Mouse (Mus musculus) lung, embryonic 14.5 days (tissue): Measurements from ENCODE around the gene Cacnb2. TPM values are rescaled to one million over a fixed set of nuclear protein-coding genes. Genes with fewer than 3 reads are reported as not detected.

Experiments used
- ATAC-seq: fragments of 200-750 bp; cut with Nextera tagmentation; 2 replicates; pipeline ENCODE4 v1.8.0; 2017; ENCODE audit warnings: mild to moderate bottlenecking, moderate TSS enrichment, moderate library complexity; ENCODE audit not compliant: insufficient read depth
- DNase-seq: peaks from one replicate; pipeline ENCODE4 v3.0.0-alpha.2; 2015
- H3K27ac ChIP-seq: fragments of 300-500 bp; sonication (generic); 2 replicates; pipeline ENCODE4 v1.5.1; 2014; ENCODE audit warnings: low read depth, mild to moderate bottlenecking, moderate library complexity
- H3K27me3 ChIP-seq: fragments of 300-500 bp; sonication (generic); 2 replicates; pipeline ENCODE4 v1.6.1; 2014; ENCODE audit warnings: low read length, control low read depth; ENCODE audit not compliant: insufficient read depth
- H3K36me3 ChIP-seq: fragments of 300-500 bp; sonication (generic); 2 replicates; pipeline ENCODE4 v1.6.1; 2014; ENCODE audit warnings: control low read depth; ENCODE audit not compliant: insufficient read depth
- H3K4me1 ChIP-seq: fragments of 300-500 bp; sonication (generic); 2 replicates; pipeline ENCODE4 v1.6.1; 2014; ENCODE audit warnings: antibody characterized with exemption, control low read depth; ENCODE audit not compliant: insufficient read depth
- H3K4me2 ChIP-seq: fragments of 300-500 bp; sonication (generic); 2 replicates; pipeline ENCODE4 v1.6.1; 2014; ENCODE audit warnings: mild to moderate bottlenecking
- H3K4me3 ChIP-seq: fragments of 300-500 bp; sonication (generic); 2 replicates; pipeline ENCODE4 v1.5.1; 2014; ENCODE audit warnings: low read depth, low read length
- H3K9ac ChIP-seq: fragments of 300-500 bp; sonication (generic); 2 replicates; pipeline ENCODE4 v1.6.1; 2014
- H3K9me3 ChIP-seq: fragments of 300-500 bp; sonication (generic); 2 replicates; pipeline ENCODE4 v1.6.1; 2016; ENCODE audit warnings: low read depth, low read length, control low read depth
- CTCF ChIP-seq: IDR thresholded peaks from 2 replicates; pipeline ENCODE4 v1.5.1; 2016; ENCODE audit warnings: antibody characterized with exemption, low read depth
- WGBS: fragments of 180-500 bp; shearing (Covaris S2); extraction: QIAGEN DNeasy Blood & Tissue Kit; methylation state at CpG from one replicate; pipeline ENCODE4 v1.1.7; 2014; 5-methylcytosine and 5-hydroxymethylcytosine counted together
- polyA plus RNA-seq: library from polyadenylated mRNA; unstranded; fragments of >200 nt; fragmentation: Nextera tagmentation; extraction: Ambion mirVana; gene quantifications from 2 replicates; pipeline ENCODE4 v1.2.1, GENCODE M21; 2014

The Cacnb2 gene
- 8.8 and 9.8 TPM in 2 replicates for polyA plus RNA-seq

DNA sequence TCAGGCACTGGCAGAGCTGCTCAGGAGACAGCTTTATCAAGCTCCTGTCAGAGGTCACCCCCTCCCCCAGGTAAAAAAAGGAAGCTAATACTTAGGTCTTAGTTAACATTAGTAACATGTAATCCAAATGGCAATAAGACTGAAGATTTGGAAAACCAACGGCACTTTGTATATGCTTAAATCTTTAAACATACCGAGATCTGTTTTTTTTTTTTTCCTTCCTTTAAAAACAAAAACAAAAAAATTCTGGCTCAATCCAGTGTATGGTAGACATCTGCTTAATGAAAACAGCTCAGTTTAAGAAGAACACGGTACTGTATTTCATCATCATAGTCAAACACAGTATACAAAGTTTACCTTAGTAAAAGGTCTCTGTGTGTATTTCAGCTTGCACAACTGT, at the start of gene Cacnb2:
Gene Cacnb2 (plus strand): TSS at position 301 of the 400 bp plus-strand sequence.
- Histone ChIP-seq H3K4me1 (no peaks in the 10 kb centered on the region), H3K36me3 (no peaks in the 10 kb centered on the region), H3K4me2 (peak within 1 kb of the TSS; percentile 83), H3K27ac (peak within 1 kb of the TSS; percentile 87), H3K9ac (peak within 1 kb of the TSS; percentile 71), H3K9me3 (no peaks in the 10 kb centered on the region), H3K27me3 (no peaks in the 10 kb centered on the region), H3K4me3 (peak within 1 kb of the TSS; percentile 57)
- no peak for TF ChIP-seq CTCF
- WGBS, result 34% methylated on average over 3 of the region's 3 CpGs
- ATAC-seq (no peak), DNase-seq (no peak)

DNA sequence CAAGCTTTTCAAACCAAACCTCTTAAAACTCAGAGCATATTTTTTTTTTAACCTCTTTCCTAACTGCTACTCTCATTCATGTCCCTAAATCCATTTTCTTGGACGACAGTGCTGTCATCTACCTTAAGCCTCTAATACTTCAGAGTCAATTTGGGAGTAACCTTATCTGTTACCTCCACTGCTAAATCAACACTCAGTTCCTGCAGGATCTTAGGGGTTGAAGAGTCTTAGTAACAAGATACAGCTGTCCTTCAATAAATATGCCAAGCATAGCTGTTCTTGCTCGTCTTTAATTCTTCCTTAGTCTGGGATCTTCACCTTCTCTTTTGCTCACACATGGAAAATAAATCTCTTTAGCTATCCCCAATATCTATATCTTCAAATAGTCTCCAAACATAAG, 34.9 kb upstream of the Cacnb2 start:
- no peak overlapping the region for H3K4me3 ChIP-seq
- ATAC-seq (no peak), DNase-seq (no peak)
- no peak overlapping the region for H3K27ac ChIP-seq
- H3K4me2 ChIP-seq, result no peak overlapping the region
- 10% methylated on average over 2 of the region's 2 CpGs for WGBS
- no peaks in the 10 kb centered on the region for H3K27me3 ChIP-seq
- no peaks in the 10 kb centered on the region for H3K4me1 ChIP-seq
- no peaks in the 10 kb centered on the region for H3K36me3 ChIP-seq
- no peak overlapping the region for H3K9ac ChIP-seq
- no peak for TF ChIP-seq CTCF
- no peaks in the 10 kb centered on the region for H3K9me3 ChIP-seq

DNA sequence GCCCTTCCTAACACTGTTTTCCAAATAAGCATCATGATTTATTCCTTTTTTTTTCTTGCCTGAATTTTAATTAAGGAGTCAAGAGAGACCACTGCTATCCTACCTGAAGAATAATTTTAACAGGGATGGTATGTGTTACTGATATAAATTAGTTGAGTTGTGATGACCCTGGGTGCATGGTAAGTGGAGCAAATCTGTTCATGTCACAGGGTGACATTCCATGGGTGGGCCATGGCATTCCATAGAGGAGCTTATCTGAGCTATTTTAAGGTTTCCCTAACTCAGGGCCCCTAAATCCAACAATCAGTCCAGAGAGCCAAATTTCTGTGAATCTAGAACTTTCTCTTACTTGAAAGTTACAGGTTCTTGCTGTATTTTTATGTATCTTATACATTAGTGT, 31.6 kb upstream of the Cacnb2 start:
- TF ChIP-seq CTCF, result no peak
- no peaks in the 10 kb centered on the region for H3K27me3 ChIP-seq
- no peak overlapping the region for H3K9ac ChIP-seq
- H3K36me3 ChIP-seq, result no peaks in the 10 kb centered on the region
- H3K4me3 ChIP-seq, result no peak overlapping the region
- no peak overlapping the region for H3K27ac ChIP-seq
- H3K4me2 ChIP-seq, result no peak overlapping the region
- DNase-seq, result no peak
- H3K4me1 ChIP-seq, result no peaks in the 10 kb centered on the region
- H3K9me3 ChIP-seq, result no peaks in the 10 kb centered on the region
- no peak for ATAC-seq

DNA sequence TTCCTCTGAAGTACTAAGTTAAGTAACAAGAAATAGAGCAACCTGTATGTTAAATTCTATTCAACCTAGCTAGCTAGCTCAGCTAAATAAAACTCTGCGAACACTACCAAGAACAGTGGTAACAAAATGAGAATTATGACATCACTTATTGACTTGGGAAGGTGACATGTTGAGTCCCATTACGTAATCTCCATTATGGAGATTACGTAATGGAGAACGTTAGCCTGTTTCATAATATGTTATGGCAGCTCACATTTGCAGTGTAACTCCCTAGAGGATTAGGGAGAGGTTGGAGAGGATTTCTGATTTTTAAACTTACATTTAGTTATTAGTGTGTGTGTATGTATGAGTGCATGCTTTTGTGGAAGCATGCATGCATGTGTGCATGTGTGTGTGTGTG, 13.3 kb upstream of the Cacnb2 start:
- ATAC-seq (no peak), DNase-seq (no peak)
- TF ChIP-seq CTCF, result no peak
- Histone ChIP-seq H3K4me2 (no peak overlapping the region), H3K27me3 (no peaks in the 10 kb centered on the region), H3K27ac (no peak overlapping the region), H3K4me1 (no peaks in the 10 kb centered on the region), H3K36me3 (no peaks in the 10 kb centered on the region), H3K4me3 (no peak overlapping the region), H3K9me3 (no peaks in the 10 kb centered on the region), H3K9ac (no peak overlapping the region)
- WGBS, result 70% methylated on average over 4 of the region's 4 CpGs

DNA sequence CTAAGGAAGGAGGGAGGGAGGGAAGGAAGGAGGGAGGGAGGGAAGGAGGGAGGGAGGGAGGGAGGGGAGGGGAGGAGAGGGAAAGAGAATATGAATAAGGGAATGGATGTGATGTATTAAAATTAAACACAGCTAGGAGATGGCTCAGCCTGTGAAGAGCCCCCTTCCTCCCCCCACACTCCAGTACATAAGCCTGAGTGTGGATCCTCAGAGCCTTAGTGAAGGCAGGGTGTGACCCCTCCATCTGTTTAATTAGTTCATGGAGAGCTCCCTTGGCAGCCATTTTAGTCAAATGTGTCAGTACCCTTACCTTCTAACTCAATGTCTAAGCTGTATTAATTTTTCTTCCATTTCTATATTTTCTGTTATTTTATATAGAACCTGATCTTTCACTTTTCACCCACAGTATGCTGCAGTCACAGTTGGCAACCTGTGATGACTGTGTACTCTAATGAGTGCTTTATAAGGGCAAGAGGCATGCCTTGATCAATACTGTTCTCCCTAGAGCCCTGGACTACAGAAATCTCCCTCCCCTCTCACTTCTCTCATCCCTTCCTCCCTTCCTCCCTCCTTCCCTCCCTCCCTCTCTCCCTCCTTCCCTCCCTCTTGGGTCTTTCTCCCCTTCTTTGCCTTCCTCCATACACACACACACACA, 4.9 kb upstream of the Cacnb2 start:
- H3K27me3 ChIP-seq, result no peaks in the 10 kb centered on the region
- H3K9ac ChIP-seq, result no peak overlapping the region
- no peak overlapping the region for H3K4me3 ChIP-seq
- no peaks in the 10 kb centered on the region for H3K4me1 ChIP-seq
- ATAC-seq (no peak), DNase-seq (no peak)
- H3K4me2 ChIP-seq, result no peak overlapping the region
- H3K36me3 ChIP-seq, result no peaks in the 10 kb centered on the region
- no peaks in the 10 kb centered on the region for H3K9me3 ChIP-seq
- no peak for TF ChIP-seq CTCF
- H3K27ac ChIP-seq, result no peak overlapping the region

DNA sequence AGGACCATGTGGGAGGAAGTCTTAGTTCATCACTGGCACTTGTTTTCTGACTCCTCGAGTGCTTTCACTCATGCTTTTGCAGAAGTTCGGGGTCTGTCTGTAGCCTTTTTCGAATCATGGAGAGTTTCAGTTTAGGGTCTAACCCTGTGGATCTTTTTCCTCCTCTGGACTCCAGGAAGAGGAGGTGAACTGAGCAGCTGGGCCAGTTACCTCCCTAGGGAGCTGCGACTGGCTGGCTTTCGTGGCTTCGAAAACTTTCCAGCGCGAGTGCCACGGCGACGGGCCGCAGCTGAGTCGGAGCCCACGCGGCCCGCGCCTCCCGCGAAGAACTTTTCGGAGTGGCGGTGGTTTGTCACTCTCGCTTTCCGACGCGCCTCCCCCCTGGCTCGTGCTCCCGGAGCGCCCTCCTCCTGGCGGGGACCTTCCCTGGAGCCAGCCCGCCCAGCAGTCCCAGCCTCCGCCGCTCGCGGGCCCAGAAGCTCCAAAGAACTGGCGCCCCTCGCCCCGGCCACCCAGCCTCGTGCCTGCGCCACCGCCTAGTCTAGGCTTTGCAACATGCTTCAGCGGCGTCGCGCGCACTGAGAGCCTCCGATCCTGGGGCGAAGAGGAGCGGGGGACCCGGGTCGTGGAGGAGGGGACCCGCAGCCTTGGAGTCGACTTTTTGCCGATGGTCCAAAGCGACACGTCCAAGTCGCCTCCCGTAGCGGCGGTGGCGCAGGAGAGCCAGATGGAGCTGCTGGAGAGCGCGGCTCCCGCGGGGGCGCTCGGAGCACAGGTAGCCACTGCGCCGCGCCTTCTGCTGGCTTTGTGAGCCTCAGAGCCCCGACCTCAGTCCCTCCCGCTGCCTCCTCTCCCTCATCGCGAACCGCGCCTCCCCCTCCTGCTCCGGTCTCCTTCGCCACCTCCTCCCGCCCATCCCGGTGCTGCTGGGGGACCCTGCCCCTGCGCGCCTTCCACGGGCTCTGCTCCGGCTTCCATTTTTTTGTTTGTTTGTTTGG, 1.2 kb downstream of the Cacnb2 start:
- Histone ChIP-seq H3K27me3 (no peaks in the 10 kb centered on the region), H3K27ac (peak overlapping the region; percentile 87), H3K4me2 (peak overlapping the region; percentile 83), H3K9ac (peak overlapping the region; percentile 71), H3K4me1 (no peaks in the 10 kb centered on the region), H3K36me3 (no peaks in the 10 kb centered on the region), H3K9me3 (no peaks in the 10 kb centered on the region), H3K4me3 (peak overlapping the region; percentile 57)
- ATAC-seq (peak; percentile 94), DNase-seq (peak; percentile 87)
- peak; percentile 36 for TF ChIP-seq CTCF
- under 1% methylated on average over 81 of the region's 83 CpGs for WGBS

DNA sequence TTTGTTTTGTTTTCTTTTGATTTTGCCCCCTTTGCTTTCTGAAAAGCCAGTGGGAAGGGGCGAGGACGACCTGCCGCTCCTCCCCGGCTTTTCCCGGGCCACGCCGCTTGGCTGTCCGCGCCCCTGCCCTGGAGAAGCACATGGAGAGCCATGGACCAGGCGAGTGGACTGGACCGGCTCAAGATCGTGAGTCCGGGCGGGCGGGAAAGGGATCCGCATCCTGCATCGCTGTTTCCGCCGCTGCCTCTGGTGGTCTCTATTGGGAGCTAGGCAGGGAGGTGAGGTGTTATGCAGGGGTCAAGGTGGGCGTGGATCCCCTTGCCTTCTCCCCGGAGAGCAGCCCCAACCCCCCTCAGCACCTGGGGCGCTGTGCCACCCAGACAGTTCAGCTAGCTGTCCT, 1.9 kb downstream of the Cacnb2 start:
- ATAC-seq, result peak; percentile 59
- no peak for TF ChIP-seq CTCF
- WGBS, result under 1% methylated on average over 21 of the region's 22 CpGs
- Histone ChIP-seq H3K36me3 (no peaks in the 10 kb centered on the region), H3K27me3 (no peaks in the 10 kb centered on the region), H3K4me1 (no peaks in the 10 kb centered on the region), H3K4me3 (peak overlapping the region; percentile 57), H3K27ac (peak overlapping the region; percentile 87), H3K9me3 (no peaks in the 10 kb centered on the region), H3K4me2 (peak overlapping the region; percentile 83), H3K9ac (peak overlapping the region; percentile 71)
- peak; percentile 62 for DNase-seq
